Mouse (Mus musculus): ENCODE results near the gene Ctsc. TPM values are rescaled to one million over a fixed set of nuclear protein-coding genes. Genes with fewer than 3 reads are reported as not detected.
A peak's percentile ranks its signal among the peaks of the same experiment; 100 is the strongest.

Ctsc gene
- polyA plus RNA-seq, 1 experiment from 2014 or later = 21.6 TPM

- Histone ChIP-seq H3K27me3 (replicated peaks; ENCODE audit: low read depth, poor library complexity, severe bottlenecking) (no peaks in the 10 kb centered on the region), H3K4me3 (no peak overlapping the region), H3K9me3 (no peaks in the 10 kb centered on the region), H3K36me3 (replicated peaks) (no peaks in the 10 kb centered on the region), H3K27ac (replicated peaks) (no peak overlapping the region), H3K4me1 (no peaks in the 10 kb centered on the region)
- no peak for DNase-seq (ENCODE audit: low spot score)
- WGBS = 89% methylated on average over 3 of the region's 3 CpGs
Observed at GRCm38 (mm10) chr7:88310398-88311180, 32.7 kb downstream of the Ctsc start.

DNA sequence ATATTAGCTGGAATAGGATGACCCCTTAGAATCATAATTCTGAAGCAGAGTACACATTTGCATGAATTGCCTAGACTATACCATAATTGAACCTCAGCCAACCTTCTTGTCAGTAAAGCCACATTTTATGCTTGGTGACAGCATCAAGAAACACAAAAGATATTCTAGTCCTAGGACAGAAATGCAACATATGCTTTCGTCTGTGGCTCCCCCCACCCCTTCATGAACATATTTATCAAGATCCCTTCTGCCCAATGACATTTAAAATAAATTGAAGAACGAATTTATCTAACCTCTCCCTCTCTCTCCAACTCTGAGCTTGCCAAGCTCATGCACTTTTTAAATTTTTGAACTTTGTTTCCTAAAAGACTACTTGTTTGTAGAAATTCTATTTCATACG is 38.5 kb downstream of the Ctsc start:
- Histone ChIP-seq H3K27me3 (replicated peaks; ENCODE audit: low read depth, poor library complexity, severe bottlenecking) (no peaks in the 10 kb centered on the region), H3K9me3 (no peaks in the 10 kb centered on the region), H3K36me3 (replicated peaks) (no peaks in the 10 kb centered on the region), H3K4me1 (no peaks in the 10 kb centered on the region), H3K4me3 (no peak overlapping the region), H3K27ac (replicated peaks) (no peak overlapping the region)
- 81% methylated on average over 3 of the region's 3 CpGs for WGBS
- no peak for DNase-seq (ENCODE audit: low spot score)

DNA sequence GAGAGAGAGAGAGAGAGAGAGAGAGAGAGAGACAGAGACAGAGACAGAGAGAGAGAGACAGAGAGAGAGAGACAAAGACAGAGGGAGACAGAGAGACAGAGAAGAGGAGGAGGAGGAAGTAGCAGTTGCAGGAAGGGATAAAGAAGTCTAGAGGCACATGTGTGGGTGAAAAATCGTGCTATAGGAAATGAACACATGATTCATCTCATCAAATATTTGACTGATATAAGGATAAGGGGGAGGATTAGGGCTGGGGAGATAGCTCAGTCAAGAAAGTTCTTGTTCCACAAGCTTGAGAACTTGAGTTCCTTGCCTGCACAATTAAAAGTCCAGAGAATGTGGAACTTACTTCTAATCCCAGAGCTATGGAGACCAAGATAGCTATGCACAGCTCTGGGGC is 40.6 kb downstream of the Ctsc start:
- Histone ChIP-seq H3K27me3 (replicated peaks; ENCODE audit: low read depth, poor library complexity, severe bottlenecking) (no peaks in the 10 kb centered on the region), H3K4me3 (no peak overlapping the region), H3K36me3 (replicated peaks) (no peaks in the 10 kb centered on the region), H3K4me1 (no peaks in the 10 kb centered on the region), H3K27ac (replicated peaks) (no peak overlapping the region), H3K9me3 (no peaks in the 10 kb centered on the region)
- no peak for DNase-seq (ENCODE audit: low spot score)
- 82% methylated on average over 1 of the region's 1 CpGs for WGBS

GRCm38 (mm10) chr7:88318904-88319303 is 41.0 kb downstream of the Ctsc start:
- no peaks in the 10 kb centered on the region for H3K4me1 ChIP-seq
- no peaks in the 10 kb centered on the region for H3K36me3 ChIP-seq (replicated peaks)
- WGBS = 82% methylated on average over 2 of the region's 2 CpGs
- no peak overlapping the region for H3K4me3 ChIP-seq
- H3K9me3 ChIP-seq = no peaks in the 10 kb centered on the region
- H3K27ac ChIP-seq (replicated peaks) = no peak overlapping the region
- H3K27me3 ChIP-seq (replicated peaks; ENCODE audit: low read depth, poor library complexity, severe bottlenecking) = no peaks in the 10 kb centered on the region
- DNase-seq (ENCODE audit: low spot score) = no peak

GRCm38 (mm10) chr7:88319414-88320140 is 41.7 kb downstream of the Ctsc start:
- 86% methylated on average over 3 of the region's 3 CpGs for WGBS
- Histone ChIP-seq H3K4me1 (no peaks in the 10 kb centered on the region), H3K9me3 (no peaks in the 10 kb centered on the region), H3K27me3 (replicated peaks; ENCODE audit: low read depth, poor library complexity, severe bottlenecking) (no peaks in the 10 kb centered on the region), H3K27ac (replicated peaks) (no peak overlapping the region), H3K4me3 (no peak overlapping the region), H3K36me3 (replicated peaks) (no peaks in the 10 kb centered on the region)
- DNase-seq (ENCODE audit: low spot score) = no peak

DNA sequence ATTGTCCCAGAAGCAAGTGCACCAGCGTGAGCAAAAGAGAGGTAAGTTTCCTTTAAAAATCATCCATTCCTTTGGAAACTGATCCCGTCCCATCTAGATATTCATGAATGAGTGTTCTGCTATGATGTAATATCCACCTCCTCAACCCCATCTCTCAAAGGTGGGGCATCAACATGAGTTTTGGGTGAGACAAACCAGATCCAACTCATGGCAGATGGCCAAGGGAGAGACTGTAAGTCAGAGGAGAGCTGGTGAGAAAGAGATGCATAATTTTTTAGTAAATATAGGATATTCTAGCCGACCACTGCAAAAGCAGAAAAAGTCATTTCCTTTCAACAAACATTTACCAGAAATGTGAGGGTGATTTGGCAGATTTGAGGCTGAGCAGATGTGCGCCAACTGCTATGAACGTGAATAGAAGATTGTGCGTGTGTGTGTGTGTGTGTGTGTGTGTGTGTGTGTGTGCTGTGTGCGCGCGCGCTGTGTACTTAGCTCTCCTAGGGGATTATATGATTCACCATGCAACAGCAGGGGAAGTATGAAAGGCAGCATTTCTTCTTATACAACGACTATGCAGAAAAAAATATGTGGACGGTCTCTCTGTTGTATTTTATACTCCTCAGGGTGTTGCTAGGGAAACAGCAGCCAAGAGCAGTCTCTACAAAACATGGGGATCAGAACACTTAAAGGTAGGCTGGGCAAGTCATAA is 42.9 kb downstream of the Ctsc start:
- Histone ChIP-seq H3K27ac (replicated peaks) (no peak overlapping the region), H3K27me3 (replicated peaks; ENCODE audit: low read depth, poor library complexity, severe bottlenecking) (no peaks in the 10 kb centered on the region), H3K36me3 (replicated peaks) (no peaks in the 10 kb centered on the region), H3K4me1 (no peaks in the 10 kb centered on the region), H3K9me3 (no peaks in the 10 kb centered on the region), H3K4me3 (no peak overlapping the region)
- WGBS = 80% methylated on average over 12 of the region's 12 CpGs
- peak; percentile 39 for DNase-seq (ENCODE audit: low spot score)

- no peak overlapping the region for H3K27ac ChIP-seq (replicated peaks)
- WGBS = 88% methylated on average over 2 of the region's 2 CpGs
- H3K9me3 ChIP-seq = no peaks in the 10 kb centered on the region
- no peaks in the 10 kb centered on the region for H3K36me3 ChIP-seq (replicated peaks)
- no peaks in the 10 kb centered on the region for H3K4me1 ChIP-seq
- no peak overlapping the region for H3K4me3 ChIP-seq
- no peaks in the 10 kb centered on the region for H3K27me3 ChIP-seq (replicated peaks; ENCODE audit: low read depth, poor library complexity, severe bottlenecking)
- DNase-seq (ENCODE audit: low spot score) = no peak
Observed at GRCm38 (mm10) chr7:88322431-88322830, 44.5 kb downstream of the Ctsc start.

GRCm38 (mm10) chr7:88327495-88327894 is 49.6 kb downstream of the Ctsc start:
- H3K27me3 ChIP-seq (replicated peaks; ENCODE audit: low read depth, poor library complexity, severe bottlenecking) = no peaks in the 10 kb centered on the region
- H3K27ac ChIP-seq (replicated peaks) = no peak overlapping the region
- no peak for DNase-seq (ENCODE audit: low spot score)
- H3K4me3 ChIP-seq = no peak overlapping the region
- no peaks in the 10 kb centered on the region for H3K36me3 ChIP-seq (replicated peaks)
- no peaks in the 10 kb centered on the region for H3K4me1 ChIP-seq
- H3K9me3 ChIP-seq = no peaks in the 10 kb centered on the region

GRCm38 (mm10) chr7:88343828-88344227 is 65.9 kb downstream of the Ctsc start:
- H3K27ac ChIP-seq (replicated peaks) = no peak overlapping the region
- DNase-seq (ENCODE audit: low spot score) = no peak

DNA sequence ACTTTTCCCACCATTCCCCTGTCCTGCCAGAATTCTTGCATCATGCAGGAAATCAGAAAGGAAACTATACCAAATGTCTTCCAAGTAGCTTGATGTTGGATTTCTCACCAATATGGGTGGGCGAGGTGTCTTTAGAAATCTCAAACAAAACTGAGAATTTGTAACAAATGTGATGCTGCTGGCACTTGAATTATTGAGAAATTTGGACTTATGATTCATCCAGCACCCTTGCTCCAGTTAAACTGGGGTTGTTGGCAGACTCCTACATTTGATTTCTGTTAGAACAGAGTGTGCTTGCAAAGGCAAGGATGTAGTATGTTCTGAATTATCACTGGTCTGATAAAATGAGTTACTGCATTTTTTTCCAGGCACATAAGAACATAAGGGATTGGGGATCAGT is 68.2 kb downstream of the Ctsc start:
- Histone ChIP-seq H3K27ac (replicated peaks) (no peak overlapping the region), H3K36me3 (replicated peaks) (no peaks in the 10 kb centered on the region), H3K4me3 (no peak overlapping the region), H3K4me1 (peaks cover 6% of the 10 kb centered on the region; the same call in 1 of the 2 replicates), H3K27me3 (replicated peaks; ENCODE audit: low read depth, poor library complexity, severe bottlenecking) (no peaks in the 10 kb centered on the region), H3K9me3 (no peaks in the 10 kb centered on the region)
- DNase-seq (ENCODE audit: low spot score) = no peak
- WGBS = 86% methylated on average over 1 of the region's 1 CpGs

More at GRCm38 (mm10) chr7:88343828-88344227, 65.9 kb downstream of the Ctsc start:
- Histone ChIP-seq H3K36me3 (replicated peaks) (no peaks in the 10 kb centered on the region), H3K9me3 (no peaks in the 10 kb centered on the region), H3K27me3 (replicated peaks; ENCODE audit: low read depth, poor library complexity, severe bottlenecking) (no peaks in the 10 kb centered on the region), H3K4me1 (peaks cover 10% of the 10 kb centered on the region; the same call in 1 of the 2 replicates), H3K4me3 (no peak overlapping the region)

GRCm38 (mm10) chr7:88356871-88357776 is 79.2 kb downstream of the Ctsc start:
- Histone ChIP-seq H3K4me3 (no peak overlapping the region), H3K27me3 (replicated peaks; ENCODE audit: low read depth, poor library complexity, severe bottlenecking) (no peaks in the 10 kb centered on the region), H3K36me3 (replicated peaks) (no peaks in the 10 kb centered on the region), H3K4me1 (no peaks in the 10 kb centered on the region), H3K27ac (replicated peaks) (no peak overlapping the region), H3K9me3 (no peaks in the 10 kb centered on the region)
- 45% methylated on average over 4 of the region's 4 CpGs for WGBS
- peak; percentile 15 for DNase-seq (ENCODE audit: low spot score)
